Mouse (Mus musculus) ES-E14 (cell line): ENCODE data around the gene Nrn1. TPM values are rescaled to one million over a fixed set of nuclear protein-coding genes. Genes with fewer than 3 reads are reported as not detected.

ENCODE experiments used
- DNase-seq: peaks from one replicate; pipeline ENCODE4 v3.0.0-alpha.2; 2013; ENCODE audit warnings: low read depth, low spot score
- H3K27ac ChIP-seq: 2 replicates; pipeline ENCODE4 v1.5.1; 2012; ENCODE audit warnings: low read depth, mild to moderate bottlenecking, low read length, moderate library complexity, mixed read lengths; ENCODE audit not compliant: poor library complexity, insufficient read depth, severe bottlenecking
- H3K36me3 ChIP-seq: 2 replicates; pipeline ENCODE4 v1.6.1; 2012; ENCODE audit warnings: mild to moderate bottlenecking, low read length, moderate library complexity, mixed read lengths; ENCODE audit not compliant: control insufficient read depth, poor library complexity, insufficient read depth, severe bottlenecking
- H3K4me1 ChIP-seq, 2 experiments: fragments of 150-350 bp in 1 of 2; sonication (generic) in 1 of 2; 2 replicates each; pipeline ENCODE4 v1.6.1; 2012; ENCODE audit warnings: low read length in 2 of 2, mild to moderate bottlenecking in 1 of 2, mixed read lengths in 1 of 2; ENCODE audit not compliant: control insufficient read depth in 2 of 2, insufficient read depth in 2 of 2, poor library complexity in 1 of 2
- H3K4me3 ChIP-seq, 2 experiments: fragments of 150-350 bp in 1 of 2; sonication (generic) in 1 of 2; 2 replicates each; pipeline ENCODE4 v1.5.1; 2012; ENCODE audit warnings: low read length in 2 of 2, low read depth in 1 of 2, mild to moderate bottlenecking in 1 of 2, mixed read lengths in 1 of 2; ENCODE audit not compliant: insufficient read depth in 1 of 2, poor library complexity in 1 of 2, severe bottlenecking in 1 of 2
- H3K9ac ChIP-seq: 2 replicates; pipeline ENCODE4 v1.6.1; 2012; ENCODE audit warnings: low read depth, mild to moderate bottlenecking, low read length, mixed read lengths; ENCODE audit not compliant: poor library complexity, insufficient read depth, severe bottlenecking
- H3K9me3 ChIP-seq: fragments of 150-350 bp; sonication (generic); 2 replicates; pipeline ENCODE4 v1.6.1; 2012; ENCODE audit warnings: low read depth, mild to moderate bottlenecking, low read length; ENCODE audit not compliant: control insufficient read depth, insufficient read depth
- CHD2 ChIP-seq: IDR thresholded peaks from 2 replicates; pipeline ENCODE4 v1.6.1; 2014; ENCODE audit warnings: mild to moderate bottlenecking, low read depth, low read length, inconsistent platforms
- HCFC1 ChIP-seq: IDR thresholded peaks from 2 replicates; pipeline ENCODE4 v1.6.1; 2012; ENCODE audit warnings: low read length, inconsistent platforms, borderline replicate concordance; ENCODE audit not compliant: insufficient read depth
- MAFK ChIP-seq: IDR thresholded peaks from 2 replicates; pipeline ENCODE4 v1.6.1; 2014; ENCODE audit warnings: mild to moderate bottlenecking, low read depth, low read length, inconsistent platforms; ENCODE audit not compliant: insufficient read depth
- ZC3H11A ChIP-seq: IDR thresholded peaks from 2 replicates; pipeline ENCODE4 v1.6.1; 2012; ENCODE audit warnings: low read depth, mild to moderate bottlenecking, inconsistent platforms, low read length, borderline replicate concordance
- ZNF384 ChIP-seq: IDR thresholded peaks from 2 replicates; pipeline ENCODE4 v1.6.1; 2012; ENCODE audit warnings: low read depth, low read length, inconsistent platforms
- in situ Hi-C, 2 experiments: fragments of 600-800 bp; cut with MboI; formaldehyde crosslinking; loops; one replicate each; pipeline ENCODE4 v1.15.1; 2025; ENCODE audit warnings: low sequenced_read_pairs in 2 of 2, inconsistent platforms in 1 of 2; ENCODE audit not compliant: unreplicated experiment in 2 of 2
- total RNA-seq: library from RNA; depleted of rRNA; stranded (reverse); fragments of 300-350 nt; gene quantifications from 2 replicates; pipeline ENCODE4 v1.2.3, GENCODE M21; 2012

The Nrn1 gene
- total RNA-seq, 1 experiment: 0.27 TPM

- Histone ChIP-seq H3K9me3 (no peaks in the 10 kb centered on the region), H3K4me3 (peak overlapping the region; percentile 59 to 74), H3K4me1 (peaks cover 0 to 1% of the 10 kb centered on the region in 2 experiments; a peak in 1 of 4 replicates), H3K27ac (no peak overlapping the region), H3K36me3 (no peaks in the 10 kb centered on the region), H3K9ac (no peak overlapping the region)
- TF ChIP-seq MAFK (no peak), CHD2 (no peak), HCFC1 (no peak), ZC3H11A (no peak), ZNF384 (no peak)
- in situ Hi-C loops: no loop called here
- DNase-seq: no peak
Measured at GRCm38 (mm10) chr13:36736619-36736996, 1.7 kb upstream of the Nrn1 start.

- peaks cover 0 to 1% of the 10 kb centered on the region in 2 experiments; a peak in 1 of 4 replicates for H3K4me1 ChIP-seq
- no peak overlapping the region for H3K27ac ChIP-seq
- in situ Hi-C loops: no loop called here
Measured at GRCm38 (mm10) chr13:36735901-36736618, 1.1 kb upstream of the Nrn1 start.

DNA sequence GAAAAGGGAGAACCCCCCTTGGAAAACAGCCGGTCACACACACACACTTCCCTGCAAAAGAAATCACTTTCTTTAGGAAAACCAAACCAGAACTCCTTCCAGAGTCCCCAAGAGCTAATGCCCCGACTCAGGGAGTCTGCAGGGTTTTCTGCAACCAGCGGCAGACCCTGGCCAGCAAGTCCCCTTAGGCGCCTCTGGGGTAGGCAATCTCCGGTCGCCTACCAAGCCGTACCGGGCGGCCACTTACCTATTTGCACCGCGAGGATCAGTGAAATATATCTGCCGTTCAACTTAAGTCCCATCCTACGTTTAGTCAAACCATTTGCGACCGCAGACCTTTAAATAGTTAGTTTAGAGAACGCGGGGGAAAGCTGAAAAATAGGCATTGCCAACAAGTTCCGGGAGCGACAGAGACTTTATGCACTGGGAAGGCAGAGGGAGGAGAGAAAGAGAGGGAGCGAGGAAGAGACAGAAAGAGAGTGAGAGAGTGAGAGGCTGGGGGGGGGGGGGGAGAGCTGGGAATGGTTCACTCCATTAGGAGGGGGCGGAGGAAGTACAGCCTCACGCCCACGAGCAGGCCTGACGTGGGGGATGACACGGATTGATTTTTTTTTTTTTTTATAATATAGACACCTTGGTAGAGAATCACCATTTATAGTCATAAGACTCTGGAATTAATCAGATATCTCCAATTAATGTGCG is 791 bp downstream of the Nrn1 start:
- H3K27ac ChIP-seq: no peak overlapping the region
- in situ Hi-C loops: no loop called here
- H3K4me3 ChIP-seq: peak overlapping the region; percentile 45 to 57; a peak in 3 of 4 replicates
- no peak for DNase-seq
- TF ChIP-seq ZNF384 (peak; percentile 44; the same call in 1 of the 2 replicates), CHD2 (no peak)
- no peaks in the 10 kb centered on the region for H3K9me3 ChIP-seq
- H3K9ac ChIP-seq: no peak overlapping the region
- H3K36me3 ChIP-seq: no peaks in the 10 kb centered on the region
- peaks cover 0 to 1% of the 10 kb centered on the region in 2 experiments; a peak in 1 of 4 replicates for H3K4me1 ChIP-seq

More at GRCm38 (mm10) chr13:36735901-36736618, 1.1 kb upstream of the Nrn1 start:
- H3K36me3 ChIP-seq: no peaks in the 10 kb centered on the region
- TF ChIP-seq ZC3H11A (no peak), MAFK (no peak), CHD2 (no peak), ZNF384 (no peak), HCFC1 (no peak)
- H3K4me3 ChIP-seq: peak overlapping the region; percentile 59 to 74
- DNase-seq: peak; percentile 83
- H3K9me3 ChIP-seq: no peaks in the 10 kb centered on the region
- no peak overlapping the region for H3K9ac ChIP-seq

DNA sequence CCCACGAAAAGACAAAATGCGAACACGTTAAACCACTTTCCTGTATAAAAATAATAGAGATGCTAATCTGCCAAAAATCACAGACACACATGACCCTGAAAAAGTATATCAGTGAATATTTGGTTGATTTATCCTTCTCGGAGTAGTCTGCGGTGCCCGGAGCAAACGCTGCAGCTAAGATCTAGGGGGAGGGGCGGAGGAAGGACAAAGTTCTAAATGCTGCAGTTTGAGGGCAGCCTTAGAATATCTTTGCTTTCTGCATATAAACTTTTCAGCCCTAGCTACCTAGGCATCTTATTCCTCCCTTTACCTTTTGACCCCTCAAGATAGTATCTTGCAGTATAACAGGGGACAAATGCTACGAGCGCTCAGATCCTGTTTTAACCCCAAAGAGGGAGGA is 1.4 kb downstream of the Nrn1 start:
- DNase-seq: no peak
- H3K9me3 ChIP-seq: no peaks in the 10 kb centered on the region
- in situ Hi-C loops: no loop called here
- H3K4me1 ChIP-seq: peaks cover 0 to 1% of the 10 kb centered on the region in 2 experiments; a peak in 1 of 4 replicates
- H3K4me3 ChIP-seq: no peak overlapping the region
- no peak for TF ChIP-seq MAFK
- TF ChIP-seq HCFC1: no peak
- TF ChIP-seq CHD2: no peak
- TF ChIP-seq ZNF384: no peak
- no peak for TF ChIP-seq ZC3H11A
- no peaks in the 10 kb centered on the region for H3K36me3 ChIP-seq
- no peak overlapping the region for H3K27ac ChIP-seq
- no peak overlapping the region for H3K9ac ChIP-seq
